Mouse (Mus musculus) heart, postnatal 4 days (tissue): ENCODE data around the gene Rbfox1. TPM values are rescaled to one million over a fixed set of nuclear protein-coding genes. Genes with fewer than 3 reads are reported as not detected.

Source experiments
- DNase-seq: peaks from one replicate; pipeline ENCODE4 v3.0.0; 2021
- total RNA-seq, 2 experiments: library from RNA; stranded (reverse); gene quantifications; 2 replicates each; pipeline ENCODE4 v1.2.3; 2021

The Rbfox1 gene
- 10 to 100 TPM; 22.3 to 24.5 TPM for total RNA-seq

DNA sequence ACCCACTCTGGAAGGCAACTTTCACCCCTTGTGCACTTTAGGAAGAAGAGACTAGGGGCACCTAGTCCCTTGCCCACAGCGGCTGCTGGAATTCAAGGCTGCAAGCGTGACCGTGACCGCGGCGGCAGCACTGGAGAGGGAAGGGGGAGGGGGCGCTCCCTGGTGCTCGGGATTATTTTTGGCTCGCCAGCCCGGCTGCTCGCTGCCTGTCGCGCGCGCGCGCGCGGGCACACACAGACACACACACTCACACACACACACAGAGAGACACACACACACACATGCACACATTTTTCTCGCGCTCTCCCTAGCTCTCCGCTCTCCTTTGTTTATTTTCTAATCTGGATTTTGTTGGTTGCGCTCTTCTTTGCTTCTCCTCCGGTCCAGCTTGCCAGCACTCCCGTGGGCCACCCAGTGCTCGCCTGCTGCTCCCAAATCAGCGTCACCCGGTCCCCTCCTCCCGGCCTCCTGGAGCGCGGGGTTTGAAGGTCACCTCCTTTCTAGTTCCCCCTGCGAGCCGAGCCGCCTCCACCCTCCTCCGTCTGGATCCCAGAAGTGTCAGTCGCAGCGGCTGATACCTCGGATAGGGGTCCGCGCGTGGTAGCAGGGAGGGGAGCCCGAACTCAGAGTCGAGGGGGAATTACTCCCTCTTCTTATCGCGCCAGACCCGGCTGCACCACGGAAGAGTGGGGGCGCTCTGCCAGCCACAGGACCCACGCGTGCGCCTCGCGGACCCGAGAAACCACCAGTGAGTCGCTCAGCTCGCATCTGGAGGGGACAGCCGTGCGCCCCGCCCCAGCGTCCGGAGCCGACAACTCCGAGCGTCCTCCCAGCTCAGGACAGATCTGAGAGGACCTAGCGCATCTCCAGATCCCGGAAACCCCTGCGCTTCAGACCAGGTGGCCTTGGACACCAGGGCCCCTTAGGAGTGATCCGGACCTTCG lies at the start of gene Rbfox1:
TSS of gene Rbfox1 (plus strand) at position 610 of the 944 bp plus-strand sequence.
- DNase-seq, result peak; percentile 32

GRCm38 (mm10) chr16:5836744-5837143 lies 48.4 kb upstream of the Rbfox1 start:
- no peak for DNase-seq

DNA sequence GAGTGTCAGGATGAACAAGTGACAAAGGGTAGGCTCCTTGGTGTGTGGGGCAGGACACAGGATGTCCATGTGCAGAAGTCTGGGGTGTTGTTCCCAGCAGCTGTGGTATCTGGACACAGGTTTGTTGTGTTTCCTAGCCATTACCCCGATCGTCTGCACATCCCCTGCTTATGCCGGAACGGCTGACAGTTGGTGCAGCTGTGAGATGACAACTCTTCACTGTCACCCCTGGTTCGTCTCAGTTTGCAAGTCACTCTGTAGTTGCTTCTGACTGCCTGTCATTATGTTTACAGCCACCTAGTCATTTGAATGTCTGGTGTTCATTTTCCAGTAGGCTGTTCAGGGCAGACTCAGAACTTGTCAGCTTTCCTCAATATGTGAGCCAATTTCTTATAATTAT lies 44.0 kb upstream of the Rbfox1 start:
- DNase-seq, result no peak

GRCm38 (mm10) chr16:5845645-5846044 lies 39.5 kb upstream of the Rbfox1 start:
- DNase-seq, result no peak

GRCm38 (mm10) chr16:5853055-5853454 lies 32.1 kb upstream of the Rbfox1 start:
- no peak for DNase-seq

DNA sequence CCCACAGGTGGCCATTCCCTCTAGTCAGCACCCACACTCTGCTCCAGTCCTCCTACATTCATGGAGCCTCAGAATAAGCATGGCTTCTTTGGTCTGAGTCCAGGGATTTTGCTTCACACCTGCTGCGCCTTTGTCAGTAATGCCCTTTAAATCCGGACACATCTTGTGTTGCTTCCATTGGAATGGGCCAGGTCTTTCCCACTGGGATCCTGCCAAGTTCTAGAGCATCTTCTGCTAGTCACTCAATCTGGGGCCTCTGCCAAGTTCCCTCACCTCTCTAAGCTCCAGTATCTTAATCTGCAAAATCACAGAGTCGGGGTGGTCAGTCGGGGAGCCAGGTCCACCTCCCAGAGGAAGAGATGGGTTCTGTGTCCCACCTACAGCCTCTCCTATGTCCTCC lies 20.8 kb upstream of the Rbfox1 start:
- DNase-seq, result no peak

DNA sequence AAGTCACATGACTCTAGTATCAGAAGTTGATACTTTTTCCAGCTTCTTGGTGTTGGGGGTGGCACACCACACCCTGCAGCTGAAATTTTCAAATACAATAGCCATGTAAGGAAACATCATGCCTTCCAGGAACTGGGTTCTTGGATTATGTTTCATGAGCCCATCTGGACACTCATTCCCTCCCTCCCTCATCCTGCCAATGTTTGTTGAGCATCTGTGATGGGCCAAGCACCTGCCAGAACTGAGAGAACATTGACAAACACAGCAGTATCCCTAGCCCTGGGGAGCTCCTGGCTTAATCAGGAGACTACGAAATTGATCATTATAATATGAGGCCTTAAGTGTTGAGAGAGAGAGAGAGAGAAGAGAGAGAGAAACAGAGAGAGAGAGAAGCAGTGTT lies 18.2 kb upstream of the Rbfox1 start:
- DNase-seq, result no peak

GRCm38 (mm10) chr16:5870391-5870790 lies 14.8 kb upstream of the Rbfox1 start:
- DNase-seq, result no peak

- peak; percentile 87 for DNase-seq
These were observed 3.3 kb upstream of the Rbfox1 start for GRCm38 (mm10) chr16:5881820-5882219.

GRCm38 (mm10) chr16:5885690-5886050 lies 515 bp downstream of the Rbfox1 start:
- no peak for DNase-seq

- no peak for DNase-seq
These were observed 10.4 kb downstream of the Rbfox1 start for GRCm38 (mm10) chr16:5895564-5895963.

GRCm38 (mm10) chr16:5898330-5898729 lies 13.2 kb downstream of the Rbfox1 start:
- peak; percentile 7 for DNase-seq

DNA sequence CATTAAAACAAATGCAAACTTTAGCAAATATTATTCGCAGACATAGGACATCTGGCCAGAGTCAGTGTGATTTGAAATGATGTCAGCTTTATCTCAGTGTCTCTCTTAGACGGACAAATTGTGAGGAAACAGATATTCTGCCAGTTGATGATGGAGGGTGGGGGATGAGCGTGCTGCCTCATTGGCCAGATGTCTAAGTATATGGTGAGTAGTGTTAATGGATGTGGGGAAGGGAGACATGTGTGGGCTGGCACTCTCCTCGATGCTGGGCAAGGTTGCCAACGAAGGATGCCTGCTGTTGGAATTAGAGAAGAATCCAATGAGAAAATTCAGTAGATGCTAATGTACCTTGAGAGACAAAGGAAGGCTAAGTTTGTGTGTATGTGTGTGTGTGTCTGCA lies 25.6 kb downstream of the Rbfox1 start:
- DNase-seq, result no peak

DNA sequence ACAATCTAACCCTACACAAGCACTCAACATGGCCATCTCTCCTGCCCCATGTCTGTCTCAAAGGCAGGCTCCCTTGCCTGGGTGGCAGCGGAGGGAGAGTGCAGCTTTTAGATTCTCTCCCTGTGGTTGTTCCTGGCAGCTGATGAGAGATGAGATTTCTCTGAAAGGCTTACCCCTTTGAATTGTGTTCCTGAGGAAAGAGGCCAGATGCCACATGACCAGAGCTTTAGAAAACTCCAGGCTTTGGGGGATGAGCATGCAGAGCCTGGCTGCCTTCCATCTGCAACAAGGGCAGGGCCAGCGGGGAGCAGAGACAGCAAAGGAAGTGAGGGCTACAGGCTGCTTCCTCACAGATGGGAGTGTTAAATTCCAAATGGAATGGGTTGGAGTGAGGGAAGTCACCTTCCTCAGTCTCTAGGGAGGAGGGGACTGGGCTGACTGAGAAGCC lies 26.7 kb downstream of the Rbfox1 start:
- DNase-seq, result peak; percentile 44

GRCm38 (mm10) chr16:5917937-5918336 lies 32.8 kb downstream of the Rbfox1 start:
- DNase-seq, result no peak

- DNase-seq, result no peak
These were observed 41.8 kb downstream of the Rbfox1 start for GRCm38 (mm10) chr16:5926986-5927385.

GRCm38 (mm10) chr16:5931680-5932079 lies 46.5 kb downstream of the Rbfox1 start:
- peak; percentile 86 for DNase-seq

DNA sequence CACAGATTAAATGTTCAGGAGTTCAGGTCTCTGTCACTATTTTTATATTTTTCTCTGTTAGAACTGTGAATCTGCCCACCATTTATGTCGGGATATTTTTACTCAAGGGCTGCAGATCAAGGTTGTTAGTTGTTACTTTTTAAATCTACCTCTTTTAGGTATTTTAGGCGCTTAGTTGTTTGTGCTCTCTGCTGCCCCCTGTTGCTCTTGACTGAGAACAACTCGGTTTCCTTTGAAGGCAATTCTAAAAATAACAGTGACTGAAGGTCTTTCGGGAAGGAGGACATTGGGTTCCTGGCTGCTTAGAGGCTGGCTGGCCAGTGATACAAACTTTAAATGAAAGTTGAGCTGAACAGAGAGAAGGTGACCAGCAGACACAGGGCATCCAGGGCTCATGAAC lies 54.9 kb downstream of the Rbfox1 start:
- peak; percentile 34 for DNase-seq

DNA sequence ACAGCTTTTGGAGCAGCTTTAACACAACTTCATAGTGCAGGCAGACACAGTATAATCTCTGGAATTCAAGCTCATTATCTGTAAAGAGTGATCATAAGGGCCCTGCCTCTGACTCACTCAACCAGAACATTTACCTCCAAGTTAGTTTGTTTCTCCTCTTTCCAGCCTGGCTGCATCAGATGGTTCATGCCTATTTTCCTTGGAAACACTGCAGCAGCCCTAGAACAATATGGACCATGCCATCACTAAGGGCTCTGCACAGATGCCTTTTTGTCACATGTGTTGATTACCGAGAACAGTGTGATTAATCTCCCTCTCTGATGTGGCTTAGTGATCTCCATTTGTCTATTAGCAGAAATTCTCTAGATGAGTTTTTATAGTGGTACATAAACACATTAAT lies 60.5 kb downstream of the Rbfox1 start:
- DNase-seq, result no peak

- DNase-seq, result no peak
These were observed 68.0 kb downstream of the Rbfox1 start for GRCm38 (mm10) chr16:5953106-5953505.

GRCm38 (mm10) chr16:5957418-5957817 lies 72.3 kb downstream of the Rbfox1 start:
- DNase-seq, result no peak

DNA sequence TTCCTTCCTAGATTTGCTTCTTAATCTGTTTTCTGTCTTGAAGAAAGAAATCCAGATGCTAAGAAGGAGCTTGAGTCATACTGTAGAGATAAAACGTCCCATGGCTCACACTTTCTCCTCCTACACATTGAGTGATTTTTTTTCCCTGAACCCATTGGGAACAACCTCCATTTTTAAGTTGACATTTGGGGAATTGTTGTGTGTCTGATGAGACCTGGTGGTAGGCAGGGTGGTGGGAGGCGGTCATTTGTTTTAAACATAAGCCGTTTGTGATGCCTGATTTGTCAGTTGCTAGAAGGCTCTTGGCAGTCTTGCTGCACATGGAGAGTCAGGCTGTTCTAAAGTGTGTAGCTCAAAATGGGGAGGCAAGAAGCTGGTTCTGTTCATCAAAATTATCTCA lies 76.6 kb downstream of the Rbfox1 start:
- no peak for DNase-seq

GRCm38 (mm10) chr16:5974172-5974571 lies 89.0 kb downstream of the Rbfox1 start:
- no peak for DNase-seq
